Mouse (Mus musculus): Measurements from ENCODE around the gene Brap.

GRCm38 (mm10) chr5:121710851-121711173 lies 50.4 kb downstream of the Brap start:
- TF ChIP-seq EP300 (optimal IDR thresholded peaks at IDR 0.05) (no peak), CTCF (IDR thresholded peaks at IDR 0.05; ENCODE audit: low read depth) (no peak)
